Mouse (Mus musculus): Measurements from ENCODE around the gene Fam234b. TPM values are rescaled to one million over a fixed set of nuclear protein-coding genes. Genes with fewer than 3 reads are reported as not detected.

The Fam234b gene
- polyA plus RNA-seq, 1 experiment from 2014 or later: 7.9 TPM

DNA sequence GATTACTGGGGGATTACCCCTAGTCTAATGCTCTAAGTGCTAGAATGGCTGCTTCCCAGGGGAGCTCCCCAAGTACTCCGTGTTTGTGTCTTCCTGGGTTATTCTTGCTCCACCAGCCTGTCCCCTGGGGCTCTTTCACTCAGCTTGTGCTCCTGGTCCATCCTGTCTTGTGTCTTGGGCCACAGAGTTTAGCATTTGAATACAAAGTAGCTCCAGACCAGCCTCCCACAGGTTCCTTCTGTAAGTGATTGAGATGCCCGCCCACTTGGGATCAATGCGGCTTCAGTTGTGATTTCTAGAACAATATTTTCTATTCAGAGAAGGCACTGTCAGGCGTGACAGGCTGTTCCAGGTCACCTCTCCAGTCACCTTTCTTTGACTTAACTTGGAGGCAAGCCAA is 4.0 kb upstream of the Fam234b start:
- ATAC-seq (ENCODE audit: insufficient number of reproducible peaks, insufficient read depth, low FRiP score, low read depth): no peak
- H3K4me3 ChIP-seq (ENCODE audit: control insufficient read depth in 1 of 2, insufficient read depth in 1 of 2, low read depth in 1 of 2, low read length in 2 of 2): no peak overlapping the region
- H3K9me3 ChIP-seq (ENCODE audit: control insufficient read depth, low read length): no peaks in the 10 kb centered on the region
- H3K27ac ChIP-seq (replicated peaks in 1 of 2; ENCODE audit: control insufficient read depth in 1 of 2, insufficient read depth in 1 of 2, low read depth in 2 of 2, low read length in 2 of 2): no peak overlapping the region
- H3K9ac ChIP-seq (ENCODE audit: low read length): no peak overlapping the region
- peaks cover 4 to 12% of the 10 kb centered on the region in 2 experiments for H3K4me1 ChIP-seq (ENCODE audit: control insufficient read depth in 2 of 2, insufficient read depth in 2 of 2, low read length in 2 of 2)
- no peaks in the 10 kb centered on the region for H3K36me3 ChIP-seq (ENCODE audit: control insufficient read depth, insufficient read depth, low read length)
- no peak overlapping the region for H3K4me2 ChIP-seq (ENCODE audit: low read length)
- no peaks in the 10 kb centered on the region for H3K27me3 ChIP-seq (ENCODE audit: control insufficient read depth, insufficient read depth, low read length)
- WGBS: 48% methylated on average over 4 of the region's 4 CpGs

DNA sequence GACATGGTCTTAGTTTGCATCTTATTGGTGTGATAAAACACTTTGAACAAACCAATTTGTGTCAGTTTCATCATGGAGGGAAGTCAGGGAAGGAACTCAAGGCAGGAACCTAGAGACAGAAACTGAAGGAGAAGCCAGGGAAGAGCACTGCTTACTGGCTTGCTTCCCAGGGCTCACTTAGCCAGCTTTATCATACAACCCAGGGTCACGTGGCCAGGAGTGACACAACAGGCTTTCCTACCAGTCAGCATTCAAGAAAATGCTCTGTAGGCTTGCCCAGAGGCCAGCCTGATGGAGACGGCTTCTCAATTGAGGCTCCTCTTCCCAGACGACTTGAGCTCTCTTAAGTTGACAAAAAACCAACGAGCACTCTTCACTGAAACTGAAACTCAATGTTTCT is 2.9 kb upstream of the Fam234b start:
- no peak overlapping the region for H3K4me2 ChIP-seq (ENCODE audit: low read length)
- no peak overlapping the region for H3K9ac ChIP-seq (ENCODE audit: low read length)
- 63% methylated on average over 4 of the region's 4 CpGs for WGBS
- H3K9me3 ChIP-seq (ENCODE audit: control insufficient read depth, low read length): no peaks in the 10 kb centered on the region
- H3K4me3 ChIP-seq (ENCODE audit: control insufficient read depth in 1 of 2, insufficient read depth in 1 of 2, low read depth in 1 of 2, low read length in 2 of 2): no peak overlapping the region
- H3K36me3 ChIP-seq (ENCODE audit: control insufficient read depth, insufficient read depth, low read length): no peaks in the 10 kb centered on the region
- no peak overlapping the region for H3K27ac ChIP-seq (replicated peaks in 1 of 2; ENCODE audit: control insufficient read depth in 1 of 2, insufficient read depth in 1 of 2, low read depth in 2 of 2, low read length in 2 of 2)
- ATAC-seq (ENCODE audit: insufficient number of reproducible peaks, insufficient read depth, low FRiP score, low read depth): no peak
- H3K4me1 ChIP-seq (ENCODE audit: control insufficient read depth in 2 of 2, insufficient read depth in 2 of 2, low read length in 2 of 2): peaks cover 4 to 12% of the 10 kb centered on the region in 2 experiments
- H3K27me3 ChIP-seq (ENCODE audit: control insufficient read depth, insufficient read depth, low read length): no peaks in the 10 kb centered on the region

DNA sequence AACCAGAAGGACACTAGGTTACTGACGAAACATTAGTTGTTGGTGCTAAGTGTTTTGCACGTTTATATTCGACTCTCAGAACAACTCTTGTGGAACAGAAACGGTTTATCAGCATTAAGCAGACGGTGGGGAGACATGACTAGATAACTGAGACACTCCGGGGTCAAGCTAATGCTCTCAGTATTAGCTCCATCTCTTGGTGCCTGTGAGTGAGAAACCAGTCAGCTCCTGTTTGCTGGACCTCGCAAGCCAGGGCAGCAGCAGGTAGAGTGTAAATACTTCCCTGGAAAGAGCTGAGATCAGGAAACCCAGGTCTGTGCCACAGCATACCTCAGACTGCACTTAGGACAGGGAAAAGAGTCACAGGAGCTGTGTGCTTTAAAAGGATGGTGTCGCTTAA is 1.1 kb upstream of the Fam234b start:
- Histone ChIP-seq H3K4me1 (ENCODE audit: control insufficient read depth in 2 of 2, insufficient read depth in 2 of 2, low read length in 2 of 2) (peaks cover 4 to 12% of the 10 kb centered on the region in 2 experiments), H3K27ac (replicated peaks in 1 of 2; ENCODE audit: control insufficient read depth in 1 of 2, insufficient read depth in 1 of 2, low read depth in 2 of 2, low read length in 2 of 2) (no peak overlapping the region), H3K27me3 (ENCODE audit: control insufficient read depth, insufficient read depth, low read length) (no peaks in the 10 kb centered on the region), H3K9ac (ENCODE audit: low read length) (no peak overlapping the region), H3K9me3 (ENCODE audit: control insufficient read depth, low read length) (no peaks in the 10 kb centered on the region), H3K4me2 (ENCODE audit: low read length) (no peak overlapping the region), H3K36me3 (ENCODE audit: control insufficient read depth, insufficient read depth, low read length) (no peaks in the 10 kb centered on the region), H3K4me3 (ENCODE audit: control insufficient read depth in 1 of 2, insufficient read depth in 1 of 2, low read depth in 1 of 2, low read length in 2 of 2) (no peak overlapping the region)
- 34% methylated on average over 8 of the region's 8 CpGs for WGBS
- no peak for ATAC-seq (ENCODE audit: insufficient number of reproducible peaks, insufficient read depth, low FRiP score, low read depth)

DNA sequence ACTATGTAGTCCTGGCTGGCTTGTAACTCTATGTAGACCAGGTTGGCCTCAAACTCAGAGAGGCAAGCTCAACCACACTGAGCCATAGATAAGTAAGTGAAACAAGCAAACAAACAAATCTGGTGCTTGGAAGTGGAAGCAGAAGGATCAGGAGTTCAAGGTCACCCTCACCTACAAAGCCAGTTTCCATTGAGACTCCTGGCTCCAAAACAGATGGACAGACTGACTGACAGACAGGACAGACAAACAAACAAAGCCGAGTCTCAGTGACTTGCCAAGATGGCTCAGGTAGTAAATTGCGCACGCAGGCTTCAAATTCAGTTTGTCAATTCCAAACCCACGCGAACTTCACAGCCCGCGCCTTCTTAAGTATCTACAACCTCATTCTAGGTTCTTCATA is 331 bp upstream of the Fam234b start:
- Histone ChIP-seq H3K9ac (ENCODE audit: low read length) (peak overlapping the region; percentile 83), H3K4me2 (ENCODE audit: low read length) (peak overlapping the region; percentile 72), H3K4me1 (ENCODE audit: control insufficient read depth in 2 of 2, insufficient read depth in 2 of 2, low read length in 2 of 2) (peaks cover 4 to 12% of the 10 kb centered on the region in 2 experiments), H3K27me3 (ENCODE audit: control insufficient read depth, insufficient read depth, low read length) (no peaks in the 10 kb centered on the region), H3K27ac (replicated peaks in 1 of 2; ENCODE audit: control insufficient read depth in 1 of 2, insufficient read depth in 1 of 2, low read depth in 2 of 2, low read length in 2 of 2) (no peak overlapping the region), H3K9me3 (ENCODE audit: control insufficient read depth, low read length) (no peaks in the 10 kb centered on the region), H3K36me3 (ENCODE audit: control insufficient read depth, insufficient read depth, low read length) (no peaks in the 10 kb centered on the region), H3K4me3 (ENCODE audit: control insufficient read depth in 1 of 2, insufficient read depth in 1 of 2, low read depth in 1 of 2, low read length in 2 of 2) (peak overlapping the region; percentile 69 to 85)
- WGBS: 19% methylated on average over 7 of the region's 7 CpGs
- no peak for ATAC-seq (ENCODE audit: insufficient number of reproducible peaks, insufficient read depth, low FRiP score, low read depth)

DNA sequence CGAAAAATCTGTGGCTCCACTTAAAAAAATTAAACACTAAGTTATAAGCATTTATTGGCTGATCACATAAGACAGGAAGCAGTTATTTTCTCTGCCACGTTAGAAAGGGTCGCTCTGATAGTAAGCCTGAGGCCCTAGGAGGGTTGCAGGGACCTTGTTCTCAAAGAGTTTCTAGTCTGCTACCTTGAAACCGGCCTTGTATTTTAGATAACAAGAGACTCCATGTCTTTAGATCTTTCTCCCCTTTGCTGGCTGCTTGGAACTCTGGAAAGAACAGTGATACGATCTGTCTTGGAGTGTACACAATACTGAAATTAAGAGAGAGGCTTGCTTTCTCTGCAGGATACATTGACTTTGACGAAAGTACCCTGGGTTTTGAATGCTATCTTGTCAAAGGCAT is 949 bp downstream of the Fam234b start:
- Histone ChIP-seq H3K27ac (replicated peaks in 1 of 2; ENCODE audit: control insufficient read depth in 1 of 2, insufficient read depth in 1 of 2, low read depth in 2 of 2, low read length in 2 of 2) (no peak overlapping the region), H3K9me3 (ENCODE audit: control insufficient read depth, low read length) (no peaks in the 10 kb centered on the region), H3K36me3 (ENCODE audit: control insufficient read depth, insufficient read depth, low read length) (no peaks in the 10 kb centered on the region), H3K4me3 (ENCODE audit: control insufficient read depth in 1 of 2, insufficient read depth in 1 of 2, low read depth in 1 of 2, low read length in 2 of 2) (peak overlapping the region in 1 of 2 experiments; percentile 85; a peak in 2 of 4 replicates), H3K9ac (ENCODE audit: low read length) (peak overlapping the region; percentile 83), H3K27me3 (ENCODE audit: control insufficient read depth, insufficient read depth, low read length) (no peaks in the 10 kb centered on the region), H3K4me1 (ENCODE audit: control insufficient read depth in 2 of 2, insufficient read depth in 2 of 2, low read length in 2 of 2) (peaks cover 4 to 6% of the 10 kb centered on the region in 2 experiments; a peak in 3 of 4 replicates), H3K4me2 (ENCODE audit: low read length) (peak overlapping the region; percentile 72)
- no peak for ATAC-seq (ENCODE audit: insufficient number of reproducible peaks, insufficient read depth, low FRiP score, low read depth)
- 58% methylated on average over 6 of the region's 6 CpGs for WGBS

DNA sequence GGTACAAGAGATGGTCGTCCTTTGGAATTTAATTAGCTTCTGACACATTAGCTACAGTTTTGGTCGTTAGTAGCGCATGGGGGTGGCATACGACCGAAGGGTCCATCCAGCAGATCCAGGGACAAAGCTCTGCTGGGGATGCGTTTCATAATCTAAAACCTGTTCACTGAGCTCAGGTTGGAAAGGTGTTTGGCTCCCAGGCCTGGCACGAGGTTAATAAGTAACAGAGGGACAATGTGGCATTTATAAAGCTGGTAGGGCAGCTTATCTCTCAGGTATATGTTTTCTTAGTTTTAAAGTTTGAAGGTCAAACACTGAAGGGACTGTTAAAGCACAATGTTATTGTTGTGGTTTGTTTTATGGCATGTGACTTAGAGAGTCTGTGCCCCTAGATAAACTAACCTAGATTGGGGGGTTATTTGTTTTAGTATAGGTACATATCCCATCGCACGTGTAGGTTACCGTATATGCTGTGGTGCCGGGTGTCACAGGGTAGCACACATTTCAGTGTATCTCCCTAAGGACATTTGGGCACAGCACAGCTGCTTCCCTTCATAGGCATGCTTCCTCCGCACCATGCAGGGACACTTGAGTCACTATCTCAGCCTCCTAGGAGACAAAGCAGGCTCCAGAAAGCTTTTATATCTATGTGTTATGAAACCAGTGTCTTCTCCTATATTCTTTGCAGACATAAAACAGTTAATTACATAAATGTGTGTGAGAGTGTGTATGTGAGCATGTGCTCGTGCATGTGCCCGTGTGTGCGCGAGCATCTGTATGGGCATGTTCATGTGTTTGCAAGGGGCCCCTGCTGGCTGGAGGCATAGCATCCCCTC is 2.6 kb downstream of the Fam234b start:
- 86% methylated on average over 16 of the region's 16 CpGs for WGBS

DNA sequence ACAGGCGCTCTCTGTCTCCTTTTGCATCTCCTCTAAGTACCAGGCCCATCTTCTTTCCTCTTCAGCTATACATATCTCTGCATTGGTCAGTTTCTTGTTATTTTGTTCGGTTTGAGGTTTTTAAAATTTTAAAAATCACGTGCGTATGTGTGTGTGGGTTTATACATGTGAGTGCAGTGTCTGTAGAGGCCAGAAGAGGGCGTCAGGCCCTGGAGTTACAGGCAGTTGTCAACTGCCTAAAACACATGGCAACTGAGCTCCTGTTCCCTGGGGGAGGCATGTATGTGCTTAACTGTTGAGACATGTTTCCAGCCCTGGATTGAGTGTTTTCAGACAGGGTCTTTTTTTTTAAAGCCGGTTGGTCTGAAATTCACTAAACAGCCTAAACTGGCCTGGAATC is 4.9 kb downstream of the Fam234b start:
- H3K4me1 ChIP-seq (ENCODE audit: control insufficient read depth in 2 of 2, insufficient read depth in 2 of 2, low read length in 2 of 2): peaks cover 1 to 6% of the 10 kb centered on the region in 2 experiments; a peak in 3 of 4 replicates
- 85% methylated on average over 6 of the region's 6 CpGs for WGBS
- no peak overlapping the region for H3K9ac ChIP-seq (ENCODE audit: low read length)
- H3K27ac ChIP-seq (replicated peaks in 1 of 2; ENCODE audit: control insufficient read depth in 1 of 2, insufficient read depth in 1 of 2, low read depth in 2 of 2, low read length in 2 of 2): no peak overlapping the region
- H3K36me3 ChIP-seq (ENCODE audit: control insufficient read depth, insufficient read depth, low read length): no peaks in the 10 kb centered on the region
- H3K9me3 ChIP-seq (ENCODE audit: control insufficient read depth, low read length): no peaks in the 10 kb centered on the region
- no peaks in the 10 kb centered on the region for H3K27me3 ChIP-seq (ENCODE audit: control insufficient read depth, insufficient read depth, low read length)
- H3K4me2 ChIP-seq (ENCODE audit: low read length): no peak overlapping the region
- ATAC-seq (ENCODE audit: insufficient number of reproducible peaks, insufficient read depth, low FRiP score, low read depth): no peak
- no peak overlapping the region for H3K4me3 ChIP-seq (ENCODE audit: control insufficient read depth in 1 of 2, insufficient read depth in 1 of 2, low read depth in 1 of 2, low read length in 2 of 2)

More for the DNA sequence above, 2.6 kb downstream of the Fam234b start:
- H3K4me2 ChIP-seq (ENCODE audit: low read length): no peak overlapping the region
- ATAC-seq (ENCODE audit: insufficient number of reproducible peaks, insufficient read depth, low FRiP score, low read depth): no peak
- no peaks in the 10 kb centered on the region for H3K27me3 ChIP-seq (ENCODE audit: control insufficient read depth, insufficient read depth, low read length)
- no peaks in the 10 kb centered on the region for H3K9me3 ChIP-seq (ENCODE audit: control insufficient read depth, low read length)
- no peaks in the 10 kb centered on the region for H3K36me3 ChIP-seq (ENCODE audit: control insufficient read depth, insufficient read depth, low read length)
- no peak overlapping the region for H3K4me3 ChIP-seq (ENCODE audit: control insufficient read depth in 1 of 2, insufficient read depth in 1 of 2, low read depth in 1 of 2, low read length in 2 of 2)
- no peak overlapping the region for H3K9ac ChIP-seq (ENCODE audit: low read length)
- H3K27ac ChIP-seq (replicated peaks in 1 of 2; ENCODE audit: control insufficient read depth in 1 of 2, insufficient read depth in 1 of 2, low read depth in 2 of 2, low read length in 2 of 2): no peak overlapping the region
- H3K4me1 ChIP-seq (ENCODE audit: control insufficient read depth in 2 of 2, insufficient read depth in 2 of 2, low read length in 2 of 2): peaks cover 4 to 6% of the 10 kb centered on the region in 2 experiments; a peak in 3 of 4 replicates
